Mouse (Mus musculus) olfactory bulb, adult 2 months (tissue): ENCODE results near the gene Psma5. TPM values are rescaled to one million over a fixed set of nuclear protein-coding genes. Genes with fewer than 3 reads are reported as not detected.
A peak's percentile ranks its signal among the peaks of the same experiment; 100 is the strongest.

Source experiments
- H3K27ac ChIP-seq: fragments of 200-500 bp; 2 replicates; pipeline ENCODE4 v1.5.1; 2012; ENCODE audit warnings: low read depth, low read length; ENCODE audit not compliant: insufficient read depth
- H3K4me1 ChIP-seq: fragments of 200-500 bp; 2 replicates; pipeline ENCODE4 v1.6.1; 2012; ENCODE audit warnings: low read length; ENCODE audit not compliant: control insufficient read depth, insufficient read depth
- H3K4me3 ChIP-seq: fragments of 200-500 bp; 2 replicates; pipeline ENCODE4 v1.5.1; 2012; ENCODE audit warnings: mild to moderate bottlenecking, low read depth, low read length, moderate library complexity; ENCODE audit not compliant: insufficient read depth
- CTCF ChIP-seq: fragments of 200-500 bp; IDR thresholded peaks from 2 replicates; pipeline ENCODE4 v1.5.1; 2012; ENCODE audit warnings: low read depth, mild to moderate bottlenecking, low read length, moderate library complexity; ENCODE audit not compliant: insufficient read depth
- POLR2A ChIP-seq: fragments of 200-500 bp; IDR thresholded peaks from 2 replicates; pipeline ENCODE4 v1.6.1; 2012; ENCODE audit warnings: mild to moderate bottlenecking, low read depth, low read length, moderate library complexity; ENCODE audit not compliant: insufficient read depth
- whole genome bisulfite sequencing: fragments of 180-500 bp; shearing (Covaris S2); methylation state at CpG from one replicate; pipeline ENCODE4 v1.1.7; 2018; 5-methylcytosine and 5-hydroxymethylcytosine counted together
- polyA plus RNA-seq: library from polyadenylated mRNA; stranded (reverse); fragments of >200 nt; gene quantifications from 2 replicates; pipeline ENCODE4 v1.2.4, GENCODE M21; 2012; ENCODE audit warnings: low replicate concordance; ENCODE audit not compliant: missing spikeins, insufficient read depth, insufficient read length

The Psma5 gene
- polyA plus RNA-seq, 1 experiment: not detected

GRCm38 (mm10) chr3:108328441-108328841, 71.7 kb downstream of the Psma5 start:
- 13% methylated on average over 9 of the region's 9 CpGs for WGBS
- 0 out of 2 replicates have a peak overlapping the region, but pooled peaks have one; percentile 60 for H3K27ac ChIP-seq

More at GRCm38 (mm10) chr3:108328441-108328841, 71.7 kb downstream of the Psma5 start:
- peaks cover 8% of the 10 kb centered on the region for H3K4me1 ChIP-seq
- TF ChIP-seq CTCF (no peak), POLR2A (no peak)
- no peak overlapping the region for H3K4me3 ChIP-seq

Other genes starting within 250 kb of the Psma5 start
- gene Gstm1, start 239.0 kb upstream of the Psma5 start, polyA plus RNA-seq: not detected in 2 replicates
- gene Gstm4, start 212.0 kb upstream of the Psma5 start, polyA plus RNA-seq: not detected in 2 replicates
- gene Ampd2, start 170.3 kb upstream of the Psma5 start, polyA plus RNA-seq: not detected in 2 replicates
- gene Gnat2, start 164.1 kb upstream of the Psma5 start, polyA plus RNA-seq: not detected in 2 replicates
- gene Gnai3, start 110.8 kb upstream of the Psma5 start, polyA plus RNA-seq: not detected in 2 replicates
- gene Gpr61, start 102.0 kb upstream of the Psma5 start, polyA plus RNA-seq: not detected in 2 replicates
- 177 and 487 TPM in 2 replicates for gene Amigo1, start 70.6 kb upstream of the Psma5 start, polyA plus RNA-seq
- gene Cyb561d1, start 55.7 kb upstream of the Psma5 start, polyA plus RNA-seq: not detected in 2 replicates
- gene Atxn7l2, start 46.0 kb upstream of the Psma5 start, polyA plus RNA-seq: not detected in 2 replicates
- not detected in 2 replicates for gene Sypl2, start 30.3 kb upstream of the Psma5 start, polyA plus RNA-seq
- gene Sort1, start 27.2 kb downstream of the Psma5 start, polyA plus RNA-seq: 89.7 TPM in 1 of 2 replicates, not detected in the other
- gene Mybphl, start 108.0 kb downstream of the Psma5 start, polyA plus RNA-seq: not detected in 2 replicates
- gene Psrc1, start 126.9 kb downstream of the Psma5 start, polyA plus RNA-seq: not detected in 2 replicates
- not detected in 2 replicates for gene Celsr2, start 158.6 kb downstream of the Psma5 start, polyA plus RNA-seq
- 343 TPM in 1 of 2 replicates, not detected in the other for gene Sars, start 188.3 kb downstream of the Psma5 start, polyA plus RNA-seq